Mouse (Mus musculus) limb, embryonic 10.5 days (tissue): ENCODE data around the gene Bbs12. TPM values are rescaled to one million over a fixed set of nuclear protein-coding genes. Genes with fewer than 3 reads are reported as not detected.

Source experiments
- DNase-seq: peaks from one replicate; pipeline ENCODE4 v3.0.0-alpha.2; 2017; ENCODE audit warnings: low spot score
- H3K27ac ChIP-seq: fragments of 300-500 bp; sonication (generic); 2 replicates; pipeline ENCODE4 v1.5.1; 2016; ENCODE audit warnings: mild to moderate bottlenecking
- H3K27me3 ChIP-seq: fragments of 300-500 bp; sonication (generic); 2 replicates; pipeline ENCODE4 v1.6.1; 2016; ENCODE audit warnings: low read depth, mild to moderate bottlenecking; ENCODE audit not compliant: poor library complexity, severe bottlenecking
- H3K36me3 ChIP-seq: fragments of 300-500 bp; sonication (generic); 2 replicates; pipeline ENCODE4 v1.6.1; 2016; ENCODE audit warnings: mild to moderate bottlenecking, moderate library complexity
- H3K4me1 ChIP-seq: fragments of 300-500 bp; sonication (generic); 2 replicates; pipeline ENCODE4 v1.6.1; 2016
- H3K4me3 ChIP-seq: fragments of 300-500 bp; sonication (generic); 2 replicates; pipeline ENCODE4 v1.5.1; 2016; ENCODE audit warnings: mild to moderate bottlenecking, moderate library complexity
- H3K9me3 ChIP-seq: fragments of 300-500 bp; sonication (generic); replicated peaks from 2 replicates; pipeline ENCODE4 v1.6.1; 2016; ENCODE audit warnings: mild to moderate bottlenecking
- WGBS: fragments of 180-500 bp; shearing (Covaris S2); methylation state at CpG from one replicate; pipeline ENCODE4 v1.1.7; 2016; 5-methylcytosine and 5-hydroxymethylcytosine counted together
- polyA plus RNA-seq: library from polyadenylated mRNA; unstranded; fragments of >200 nt; fragmentation: Nextera tagmentation; extraction: Ambion mirVana; gene quantifications from 2 replicates; pipeline ENCODE4 v1.2.1, GENCODE M21; 2016

Gene Bbs12
- polyA plus RNA-seq, 1 experiment from 2014 or later: 9.4 TPM

- Histone ChIP-seq H3K9me3 (no peaks in the 10 kb centered on the region), H3K4me1 (no peaks in the 10 kb centered on the region), H3K27me3 (no peaks in the 10 kb centered on the region), H3K36me3 (no peaks in the 10 kb centered on the region), H3K27ac (no peak overlapping the region), H3K4me3 (no peak overlapping the region)
- no peak for DNase-seq
- 94% methylated on average over 4 of the region's 4 CpGs for WGBS
Observed at GRCm38 (mm10) chr3:37334053-37334452, 21.7 kb downstream of the Bbs12 start.

GRCm38 (mm10) chr3:37341110-37341509 lies 28.8 kb downstream of the Bbs12 start:
- Histone ChIP-seq H3K9me3 (no peaks in the 10 kb centered on the region), H3K36me3 (no peaks in the 10 kb centered on the region), H3K4me3 (no peak overlapping the region), H3K27ac (no peak overlapping the region), H3K27me3 (peaks cover 9% of the 10 kb centered on the region; the same call in 1 of the 2 replicates), H3K4me1 (peaks cover 4% of the 10 kb centered on the region; the same call in 1 of the 2 replicates)
- no peak for DNase-seq
- 57% methylated on average over 5 of the region's 5 CpGs for WGBS

- peaks cover 8% of the 10 kb centered on the region for H3K4me1 ChIP-seq
- no peaks in the 10 kb centered on the region for H3K36me3 ChIP-seq
- WGBS: 78% methylated on average over 5 of the region's 5 CpGs
- H3K4me3 ChIP-seq: no peak overlapping the region
- no peak for DNase-seq
- no peaks in the 10 kb centered on the region for H3K9me3 ChIP-seq
- H3K27ac ChIP-seq: no peak overlapping the region
- peaks cover 26% of the 10 kb centered on the region for H3K27me3 ChIP-seq
Observed at GRCm38 (mm10) chr3:37342811-37343210, 30.5 kb downstream of the Bbs12 start.

GRCm38 (mm10) chr3:37347671-37348070 lies 35.3 kb downstream of the Bbs12 start:
- H3K36me3 ChIP-seq: no peaks in the 10 kb centered on the region
- peaks cover 23% of the 10 kb centered on the region for H3K4me1 ChIP-seq
- H3K4me3 ChIP-seq: peak overlapping the region; percentile 92
- H3K9me3 ChIP-seq: no peaks in the 10 kb centered on the region
- peaks cover 58% of the 10 kb centered on the region for H3K27me3 ChIP-seq
- no peak overlapping the region for H3K27ac ChIP-seq
- WGBS: 34% methylated on average over 9 of the region's 9 CpGs
- no peak for DNase-seq

- H3K4me3 ChIP-seq: peak within 1 kb of the TSS; percentile 92
- peaks cover 21% of the 10 kb centered on the region for H3K4me1 ChIP-seq
- H3K27me3 ChIP-seq: peaks cover 58% of the 10 kb centered on the region
- H3K9me3 ChIP-seq: no peaks in the 10 kb centered on the region
- H3K36me3 ChIP-seq: no peaks in the 10 kb centered on the region
- WGBS: under 1% methylated on average over 66 of the region's 75 CpGs
- peak; percentile 68 for DNase-seq
- peak within 1 kb of the TSS; percentile 90 for H3K27ac ChIP-seq
Observed at GRCm38 (mm10) chr3:37348221-37349165, 36.1 kb downstream of the Bbs12 start, which contains the start of gene Fgf2. Fgf2 (plus strand) TSS chr3:37348346.

- Histone ChIP-seq H3K36me3 (no peaks in the 10 kb centered on the region), H3K4me1 (peaks cover 27% of the 10 kb centered on the region), H3K9me3 (no peaks in the 10 kb centered on the region), H3K4me3 (peak overlapping the region; percentile 92), H3K27ac (peak overlapping the region; percentile 90), H3K27me3 (peaks cover 58% of the 10 kb centered on the region)
- DNase-seq: peak; percentile 49
- WGBS: 7% methylated on average over 8 of the region's 8 CpGs
Observed at GRCm38 (mm10) chr3:37349166-37349548, 36.8 kb downstream of the Bbs12 start.

- Histone ChIP-seq H3K36me3 (no peaks in the 10 kb centered on the region), H3K27ac (no peak overlapping the region), H3K4me3 (no peak overlapping the region), H3K9me3 (no peaks in the 10 kb centered on the region), H3K4me1 (peaks cover 39% of the 10 kb centered on the region), H3K27me3 (peaks cover 57% of the 10 kb centered on the region)
- WGBS: 78% methylated on average over 7 of the region's 7 CpGs
- no peak for DNase-seq
Observed at GRCm38 (mm10) chr3:37350386-37350785, 38.0 kb downstream of the Bbs12 start.

- no peaks in the 10 kb centered on the region for H3K36me3 ChIP-seq
- 43% methylated on average over 10 of the region's 10 CpGs for WGBS
- DNase-seq: peak; percentile 56
- H3K9me3 ChIP-seq: no peaks in the 10 kb centered on the region
- H3K27ac ChIP-seq: peak overlapping the region; percentile 80
- peaks cover 23% of the 10 kb centered on the region for H3K27me3 ChIP-seq
- no peak overlapping the region for H3K4me3 ChIP-seq
- H3K4me1 ChIP-seq: peaks cover 23% of the 10 kb centered on the region
Observed at GRCm38 (mm10) chr3:37353951-37354481, 41.7 kb downstream of the Bbs12 start.

- H3K27me3 ChIP-seq: peaks cover 16% of the 10 kb centered on the region
- peaks cover 20% of the 10 kb centered on the region for H3K4me1 ChIP-seq
- no peak overlapping the region for H3K4me3 ChIP-seq
- WGBS: 88% methylated on average over 1 of the region's 1 CpGs
- H3K9me3 ChIP-seq: no peaks in the 10 kb centered on the region
- DNase-seq: no peak
- peak overlapping the region; percentile 80 for H3K27ac ChIP-seq
- H3K36me3 ChIP-seq: no peaks in the 10 kb centered on the region
Observed at GRCm38 (mm10) chr3:37354737-37355136, 42.4 kb downstream of the Bbs12 start.

- Histone ChIP-seq H3K4me1 (no peaks in the 10 kb centered on the region), H3K9me3 (no peaks in the 10 kb centered on the region), H3K27me3 (no peaks in the 10 kb centered on the region), H3K4me3 (no peak overlapping the region), H3K27ac (no peak overlapping the region), H3K36me3 (no peaks in the 10 kb centered on the region)
- WGBS: 86% methylated on average over 9 of the region's 9 CpGs
- no peak for DNase-seq
Observed at GRCm38 (mm10) chr3:37360729-37361128, 48.4 kb downstream of the Bbs12 start.

- H3K4me1 ChIP-seq: peaks cover 6% of the 10 kb centered on the region; the same call in 1 of the 2 replicates
- no peak overlapping the region for H3K4me3 ChIP-seq
- DNase-seq: no peak
- no peaks in the 10 kb centered on the region for H3K9me3 ChIP-seq
- H3K27me3 ChIP-seq: no peaks in the 10 kb centered on the region
- no peak overlapping the region for H3K27ac ChIP-seq
- WGBS: 84% methylated on average over 4 of the region's 4 CpGs
- no peaks in the 10 kb centered on the region for H3K36me3 ChIP-seq
Observed at GRCm38 (mm10) chr3:37365144-37365543, 52.8 kb downstream of the Bbs12 start.

- no peak for DNase-seq
- Histone ChIP-seq H3K27ac (no peak overlapping the region), H3K4me1 (peaks cover 10% of the 10 kb centered on the region), H3K4me3 (no peak overlapping the region), H3K9me3 (no peaks in the 10 kb centered on the region), H3K36me3 (no peaks in the 10 kb centered on the region), H3K27me3 (no peaks in the 10 kb centered on the region)
- WGBS: 57% methylated on average over 3 of the region's 3 CpGs
Observed at GRCm38 (mm10) chr3:37365976-37366375, 53.6 kb downstream of the Bbs12 start.

- 71% methylated on average over 4 of the region's 4 CpGs for whole genome bisulfite sequencing
- Histone ChIP-seq H3K27me3 (no peaks in the 10 kb centered on the region), H3K27ac (no peak overlapping the region), H3K4me3 (no peak overlapping the region), H3K9me3 (no peaks in the 10 kb centered on the region), H3K36me3 (no peaks in the 10 kb centered on the region), H3K4me1 (peaks cover 10% of the 10 kb centered on the region)
- DNase-seq: no peak
Observed at GRCm38 (mm10) chr3:37366381-37367053, 54.2 kb downstream of the Bbs12 start.
